Mouse (Mus musculus) layer of hippocampus, adult 2 months (tissue): ENCODE results near the gene Magee2. TPM values are rescaled to one million over a fixed set of nuclear protein-coding genes. Genes with fewer than 3 reads are reported as not detected.
"Not testable (repeated sequence)": the region's sequence is repeated elsewhere in the genome, so short reads cannot be mapped to it uniquely, and the experiment has no call there.

Experiments
- DNase-seq, 2 experiments: peaks; one replicate each; pipeline ENCODE4 v3.0.0; 2022; ENCODE audit warnings: low spot score in 2 of 2
- H3K27ac ChIP-seq: fragments of 200-600 bp; 2 replicates; pipeline ENCODE4 v1.8.1; 2022
- H3K4me3 ChIP-seq: fragments of 200-600 bp; 2 replicates; pipeline ENCODE4 v1.8.1; 2022; ENCODE audit warnings: mild to moderate bottlenecking
- CTCF ChIP-seq: fragments of 200-600 bp; conservative IDR thresholded peaks from 2 replicates; pipeline ENCODE4 v1.8.1; 2022; ENCODE audit warnings: antibody characterized with exemption, mild to moderate bottlenecking, moderate library complexity
- long read RNA-seq, 2 experiments: library from polyadenylated mRNA; stranded (forward); transcript quantifications; one replicate each; pipeline ENCODE4 v2.0.0; 2021; ENCODE audit warnings: borderline mapping rate in 2 of 2
- total RNA-seq, 2 experiments: library from RNA; stranded (reverse); gene quantifications; 2 replicates each; pipeline ENCODE4 v1.2.3; 2021

Gene Magee2
- 10 to 100 TPM; 10.8 to 12.6 TPM for total RNA-seq
- long read RNA-seq, experiment 1, transcript Magee2-201 (1 exons, 2,316 nt) = major isoform, 13 of 13 reads
- long read RNA-seq, experiment 1, partial matches to known transcripts = 0 of 13 reads
- long read RNA-seq, experiment 1, other reads (novel, unspliced or antisense) = 0 of 13 reads
- long read RNA-seq, experiment 2, transcript Magee2-201 (1 exons, 2,316 nt) = major isoform, 12 of 12 reads
- long read RNA-seq, experiment 2, partial matches to known transcripts = 0 of 12 reads
- long read RNA-seq, experiment 2, other reads (novel, unspliced or antisense) = 0 of 12 reads

DNA sequence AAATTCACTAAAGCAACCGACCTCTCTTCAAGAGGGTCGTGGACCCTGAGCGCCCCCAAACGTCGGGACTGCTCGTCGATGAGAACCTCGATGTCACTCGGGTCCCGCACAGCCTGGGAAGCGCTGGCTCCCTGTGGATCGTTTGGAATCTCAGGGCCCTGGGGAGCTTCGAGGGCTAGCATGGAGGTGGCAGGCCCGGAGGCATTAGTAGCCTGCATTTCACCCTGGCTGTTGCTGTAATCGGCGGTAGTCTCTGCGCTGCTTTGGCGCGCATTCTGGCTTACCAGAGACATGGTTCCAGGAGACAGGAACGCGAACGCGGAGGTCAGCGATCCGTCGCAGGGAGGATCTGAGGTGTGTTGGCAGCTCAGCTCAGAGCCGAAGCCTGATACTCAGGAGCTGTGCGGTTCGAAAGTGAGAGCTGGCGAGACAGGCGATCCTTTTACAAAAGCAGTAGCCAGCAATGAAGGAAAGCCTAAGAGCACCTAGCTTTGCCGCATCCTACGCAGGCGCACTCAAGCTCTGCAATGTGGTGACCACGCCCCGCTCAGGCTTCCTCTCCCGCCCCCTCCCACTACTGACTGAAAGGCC lies at the start of gene Magee2:
TSS of gene Magee2 (minus strand) at position 517 of the 591 bp plus-strand sequence.
- peak; percentile 48 for TF ChIP-seq CTCF
- Histone ChIP-seq H3K27ac (peak within 1 kb of the TSS; percentile 77), H3K4me3 (peak within 1 kb of the TSS; percentile 57)
- peak in 1 of 2 experiments; percentile 24 for DNase-seq

- DNase-seq = no peak
- no peak overlapping the region for H3K27ac ChIP-seq
- TF ChIP-seq CTCF = no peak
- peak overlapping the region; percentile 22; the same call in 1 of the 2 replicates for H3K4me3 ChIP-seq
Measured at GRCm38 (mm10) chrX:104853610-104854009, 3.5 kb downstream of the Magee2 start.

- H3K4me3 ChIP-seq, DNase-seq, H3K27ac ChIP-seq: not testable (repeated sequence)
Measured at GRCm38 (mm10) chrX:104817583-104817982, 39.5 kb downstream of the Magee2 start.

GRCm38 (mm10) chrX:104816987-104817386 lies 40.1 kb downstream of the Magee2 start:
- not testable (repeated sequence) for H3K4me3 ChIP-seq, H3K27ac ChIP-seq, DNase-seq

DNA sequence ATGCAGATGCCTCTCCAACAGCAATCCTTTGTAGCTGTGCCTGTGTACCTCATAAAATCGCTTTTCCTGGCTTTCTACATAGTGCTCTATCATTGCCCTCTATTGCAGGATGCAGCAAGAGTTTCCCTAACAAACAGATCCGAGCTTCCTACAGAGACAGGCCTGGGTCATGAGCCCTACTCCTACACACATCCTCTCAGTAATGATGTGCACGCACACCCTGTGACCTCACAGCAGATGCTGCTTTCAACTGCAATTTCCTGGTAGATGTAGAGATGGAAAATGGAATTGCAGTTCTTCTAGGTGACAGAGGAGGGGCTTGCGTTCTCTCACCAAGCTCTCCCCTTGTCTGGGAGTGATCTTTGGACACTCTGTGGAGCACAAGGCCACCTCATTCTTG lies 43.4 kb downstream of the Magee2 start:
- H3K27ac ChIP-seq, DNase-seq, H3K4me3 ChIP-seq: not testable (repeated sequence)

Other genes starting within 250 kb of the Magee2 start
- gene Zdhhc15, start 186.2 kb downstream of the Magee2 start, total RNA-seq = 1 to 10 TPM; 5.7 to 7.0 TPM
- 10 to 100 TPM; 16.1 to 18.9 TPM for gene Pbdc1, start 222.5 kb upstream of the Magee2 start, total RNA-seq